Mouse (Mus musculus): Measurements from ENCODE around the gene Ldlr.

DNA sequence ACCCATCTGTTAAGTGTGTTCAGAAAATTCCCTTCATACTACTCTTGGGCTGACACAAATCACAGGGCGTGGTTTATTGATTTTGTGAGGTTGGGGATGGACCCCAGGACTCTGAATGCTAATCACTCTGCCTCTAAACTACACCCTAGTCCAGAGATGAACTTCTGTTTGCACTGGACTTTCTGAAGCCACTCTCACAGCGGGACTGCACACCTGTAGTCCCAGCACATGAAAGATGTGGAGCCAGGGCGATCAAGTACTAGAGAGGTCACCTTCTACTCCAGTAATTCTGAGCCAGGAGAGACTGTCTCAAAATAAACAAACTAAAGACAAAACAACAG is 75.7 kb downstream of the Ldlr start:
- no peak for TF ChIP-seq CTCF (IDR thresholded peaks at IDR 0.05; ENCODE audit: extremely low read depth, insufficient read depth, low read length)
- TF ChIP-seq POLR2A (IDR thresholded peaks at IDR 0.05; ENCODE audit: extremely low read depth, insufficient read depth, low read length): no peak

All from cortical plate, adult 2 months (tissue).